Mouse (Mus musculus) liver, embryonic 16.5 days (tissue): ENCODE data around the gene Rwdd4a. TPM values are rescaled to one million over a fixed set of nuclear protein-coding genes. Genes with fewer than 3 reads are reported as not detected.

Experiments used
- ATAC-seq: fragments of 200-750 bp; cut with Nextera tagmentation; 2 replicates; pipeline ENCODE4 v1.8.0; 2017; ENCODE audit warnings: low read depth, mild to moderate bottlenecking, moderate number of reproducible peaks, moderate library complexity
- H3K27ac ChIP-seq: fragments of 300-500 bp; sonication (generic); 2 replicates; pipeline ENCODE4 v1.5.1; 2014; ENCODE audit warnings: mild to moderate bottlenecking, low read length
- H3K27me3 ChIP-seq: fragments of 300-500 bp; sonication (generic); 2 replicates; pipeline ENCODE4 v1.6.1; 2014; ENCODE audit warnings: low read depth, low read length, mixed read lengths; ENCODE audit not compliant: control insufficient read depth, insufficient read depth
- H3K36me3 ChIP-seq: fragments of 300-500 bp; sonication (generic); 2 replicates; pipeline ENCODE4 v1.6.1; 2014; ENCODE audit warnings: mild to moderate bottlenecking; ENCODE audit not compliant: control insufficient read depth, insufficient read depth
- H3K4me1 ChIP-seq: fragments of 300-500 bp; sonication (generic); 2 replicates; pipeline ENCODE4 v1.6.1; 2014; ENCODE audit warnings: low read depth, low read length, mixed read lengths; ENCODE audit not compliant: control insufficient read depth
- H3K4me2 ChIP-seq: fragments of 300-500 bp; sonication (generic); 2 replicates; pipeline ENCODE4 v1.6.1; 2014; ENCODE audit warnings: low read depth, low read length, mixed read lengths
- H3K4me3 ChIP-seq: fragments of 300-500 bp; sonication (generic); 2 replicates; pipeline ENCODE4 v1.5.1; 2014; ENCODE audit warnings: low read depth, mild to moderate bottlenecking, low read length
- H3K9ac ChIP-seq: fragments of 300-500 bp; sonication (generic); 2 replicates; pipeline ENCODE4 v1.6.1; 2014; ENCODE audit warnings: low read depth, low read length
- H3K9me3 ChIP-seq: fragments of 300-500 bp; sonication (generic); replicated peaks from 2 replicates; pipeline ENCODE4 v1.6.1; 2016; ENCODE audit warnings: low read length; ENCODE audit not compliant: control insufficient read depth
- WGBS: fragments of 180-500 bp; shearing (Covaris S2); extraction: QIAGEN DNeasy Blood & Tissue Kit; methylation state at CpG from one replicate; pipeline ENCODE4 v1.1.7; 2014; ENCODE audit not compliant: insufficient replicate concordance; 5-methylcytosine and 5-hydroxymethylcytosine counted together
- polyA plus RNA-seq: library from polyadenylated mRNA; unstranded; fragments of >200 nt; fragmentation: Nextera tagmentation; extraction: Ambion mirVana; gene quantifications from 2 replicates; pipeline ENCODE4 v1.2.1, GENCODE M21; 2015

Gene Rwdd4a
- polyA plus RNA-seq, 1 experiment from 2014 or later = 16.1 TPM

DNA sequence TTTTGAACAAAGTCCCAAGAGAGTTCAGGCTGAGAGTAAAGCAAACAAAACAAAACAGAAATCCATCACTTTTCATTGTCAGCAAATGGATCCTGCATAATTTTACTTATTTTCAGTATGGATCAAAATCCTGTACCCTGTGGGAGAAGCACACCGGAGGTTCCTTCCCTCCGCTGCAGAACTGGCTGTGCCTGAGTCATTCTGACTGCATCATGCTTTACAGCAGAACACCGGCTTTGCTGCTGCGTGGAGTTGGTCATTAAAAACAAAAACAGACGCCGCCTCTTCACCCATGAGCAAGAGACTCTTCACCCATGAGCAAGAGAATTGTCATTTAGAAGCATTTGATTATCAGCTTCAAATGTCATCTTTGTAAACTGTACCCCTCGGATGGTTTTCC, 27.3 kb downstream of the Rwdd4a start:
- Histone ChIP-seq H3K9me3 (no peaks in the 10 kb centered on the region), H3K27me3 (no peaks in the 10 kb centered on the region), H3K4me2 (no peak overlapping the region), H3K4me1 (no peaks in the 10 kb centered on the region), H3K36me3 (no peaks in the 10 kb centered on the region), H3K4me3 (no peak overlapping the region), H3K9ac (no peak overlapping the region), H3K27ac (no peak overlapping the region)
- WGBS = 79% methylated on average over 7 of the region's 7 CpGs
- ATAC-seq = no peak

DNA sequence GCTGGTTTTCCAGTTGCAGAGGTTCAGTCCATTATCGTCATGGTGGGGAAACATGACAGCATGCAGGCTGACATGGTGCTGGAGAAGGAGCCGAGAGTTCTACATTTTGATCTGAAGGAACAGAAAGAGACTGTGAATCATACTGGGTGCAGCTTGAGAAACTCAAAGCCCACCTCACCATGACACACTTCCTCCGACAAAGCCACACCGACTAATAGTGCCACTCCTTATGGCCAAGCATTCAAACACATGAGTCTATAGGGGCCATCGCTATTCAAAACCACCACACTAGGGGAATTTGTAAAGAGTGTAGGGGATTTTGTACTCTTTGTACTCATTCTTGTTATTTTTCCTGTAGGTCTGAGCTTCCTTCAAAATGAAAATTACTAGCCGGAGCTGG, 33.1 kb downstream of the Rwdd4a start:
- Histone ChIP-seq H3K4me2 (no peak overlapping the region), H3K27me3 (no peaks in the 10 kb centered on the region), H3K27ac (no peak overlapping the region), H3K9me3 (no peaks in the 10 kb centered on the region), H3K9ac (no peak overlapping the region), H3K4me3 (no peak overlapping the region), H3K36me3 (no peaks in the 10 kb centered on the region), H3K4me1 (no peaks in the 10 kb centered on the region)
- ATAC-seq = no peak
- 83% methylated on average over 6 of the region's 6 CpGs for WGBS

DNA sequence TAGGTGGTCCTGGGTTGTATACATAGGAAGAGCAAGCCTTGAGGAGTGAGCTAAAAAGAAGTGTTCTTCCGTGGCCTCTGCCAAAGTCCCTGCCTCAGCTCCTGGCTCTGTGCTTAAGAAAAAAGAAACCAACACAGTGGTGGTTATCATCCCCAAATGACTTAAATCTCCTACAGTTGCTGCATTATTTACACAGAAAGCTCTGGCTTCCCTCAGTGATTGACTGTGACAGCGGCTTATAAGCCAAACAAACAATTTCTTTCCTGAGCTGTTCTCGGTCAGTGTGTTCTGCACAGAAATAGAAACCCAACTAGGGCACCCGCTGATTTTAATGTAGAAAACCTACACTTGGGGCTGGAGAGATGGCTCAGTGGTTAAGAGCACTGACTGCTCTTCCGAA, 34.6 kb downstream of the Rwdd4a start:
- no peak overlapping the region for H3K27ac ChIP-seq
- H3K9me3 ChIP-seq = no peaks in the 10 kb centered on the region
- H3K4me2 ChIP-seq = no peak overlapping the region
- no peaks in the 10 kb centered on the region for H3K27me3 ChIP-seq
- H3K9ac ChIP-seq = no peak overlapping the region
- no peaks in the 10 kb centered on the region for H3K4me1 ChIP-seq
- 59% methylated on average over 5 of the region's 5 CpGs for WGBS
- no peak overlapping the region for H3K4me3 ChIP-seq
- no peak for ATAC-seq
- no peaks in the 10 kb centered on the region for H3K36me3 ChIP-seq

DNA sequence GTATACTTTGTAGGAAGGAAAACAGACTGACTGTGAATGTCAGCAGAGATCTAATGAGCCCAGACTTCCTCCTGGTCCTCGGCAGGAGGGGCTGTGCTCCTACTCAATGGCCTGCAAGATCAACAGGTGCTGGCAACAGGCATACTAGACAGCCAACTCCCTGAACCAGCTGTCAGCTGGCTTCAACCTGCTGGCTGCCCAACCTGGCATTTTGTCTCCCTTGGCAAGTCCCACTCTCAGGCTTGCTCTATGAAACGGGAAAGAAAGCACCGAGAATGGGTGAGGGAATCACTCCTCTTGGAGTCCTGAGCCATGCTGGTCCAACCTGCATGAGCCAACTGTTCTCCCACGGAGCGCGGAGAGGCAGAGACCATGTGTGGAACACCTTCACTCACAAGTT, 36.7 kb downstream of the Rwdd4a start:
- H3K4me1 ChIP-seq = no peaks in the 10 kb centered on the region
- H3K9me3 ChIP-seq = no peaks in the 10 kb centered on the region
- H3K4me3 ChIP-seq = no peak overlapping the region
- no peak for ATAC-seq
- H3K36me3 ChIP-seq = no peaks in the 10 kb centered on the region
- no peak overlapping the region for H3K4me2 ChIP-seq
- H3K27ac ChIP-seq = no peak overlapping the region
- 65% methylated on average over 6 of the region's 6 CpGs for whole genome bisulfite sequencing
- no peak overlapping the region for H3K9ac ChIP-seq
- no peaks in the 10 kb centered on the region for H3K27me3 ChIP-seq

DNA sequence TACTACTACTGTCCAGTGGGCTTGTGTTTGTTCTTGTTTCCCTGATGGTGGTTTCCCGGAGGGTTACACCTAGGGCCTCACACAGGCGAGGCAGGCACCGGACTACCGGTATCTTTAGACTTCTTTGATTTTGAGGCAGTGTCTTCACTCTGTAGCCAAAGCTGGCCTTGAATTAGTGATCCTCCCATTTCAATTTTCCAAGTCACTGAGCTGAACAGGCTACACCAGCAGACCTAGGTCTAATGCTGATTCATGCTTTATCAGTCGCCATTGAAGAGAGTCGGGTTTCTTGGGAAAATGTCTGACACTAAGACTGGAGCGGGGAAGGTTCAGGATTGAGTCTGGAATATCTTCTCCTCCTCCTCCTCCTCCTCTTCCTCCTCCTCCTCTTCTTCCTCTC, 40.0 kb downstream of the Rwdd4a start:
- 74% methylated on average over 7 of the region's 7 CpGs for WGBS
- Histone ChIP-seq H3K4me3 (no peak overlapping the region), H3K27me3 (no peaks in the 10 kb centered on the region), H3K4me2 (no peak overlapping the region), H3K36me3 (no peaks in the 10 kb centered on the region), H3K9me3 (no peaks in the 10 kb centered on the region), H3K9ac (no peak overlapping the region), H3K27ac (no peak overlapping the region), H3K4me1 (no peaks in the 10 kb centered on the region)
- ATAC-seq = no peak

DNA sequence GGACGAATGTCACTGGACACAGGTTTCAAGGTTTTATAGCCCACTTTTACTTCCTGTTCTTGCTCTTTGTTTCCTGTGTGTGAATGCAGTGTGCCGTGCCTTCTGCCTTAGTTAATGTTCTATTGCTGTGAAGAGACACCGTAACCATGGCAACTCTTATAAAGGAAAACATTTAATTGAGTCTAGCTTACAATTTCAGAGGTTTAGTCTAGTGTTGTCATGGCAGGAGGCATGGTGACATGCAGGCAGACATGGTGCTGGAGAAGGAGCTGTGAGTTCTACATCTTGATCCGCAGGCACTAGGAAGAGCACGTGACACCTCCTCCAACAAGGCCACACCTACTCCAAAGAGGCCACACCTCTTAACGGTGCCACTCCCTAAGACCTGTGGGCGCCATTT, 48.0 kb downstream of the Rwdd4a start:
- H3K27me3 ChIP-seq = no peaks in the 10 kb centered on the region
- no peak overlapping the region for H3K4me2 ChIP-seq
- H3K36me3 ChIP-seq = no peaks in the 10 kb centered on the region
- H3K9me3 ChIP-seq = no peaks in the 10 kb centered on the region
- H3K27ac ChIP-seq = no peak overlapping the region
- H3K9ac ChIP-seq = no peak overlapping the region
- no peak for ATAC-seq
- H3K4me1 ChIP-seq = no peaks in the 10 kb centered on the region
- 61% methylated on average over 7 of the region's 7 CpGs for WGBS
- no peak overlapping the region for H3K4me3 ChIP-seq

DNA sequence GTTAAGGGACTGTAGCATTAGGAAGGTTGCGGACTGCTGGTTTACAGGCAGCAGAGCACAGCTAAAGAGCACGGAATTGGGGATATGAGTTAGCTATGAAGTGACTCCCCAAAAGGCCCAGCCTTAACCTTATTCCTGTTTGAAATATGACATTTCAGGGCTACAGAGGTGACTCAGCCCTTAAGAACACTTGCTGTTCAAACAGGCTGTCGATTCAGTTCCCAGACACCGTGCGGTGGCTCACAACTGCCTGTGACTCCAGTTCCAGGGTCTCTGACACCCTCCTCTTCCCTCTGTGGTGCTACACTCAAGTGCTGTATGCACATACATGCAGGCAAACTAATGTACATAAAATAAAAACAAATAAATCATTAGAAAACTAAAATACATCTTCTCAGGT, 55.2 kb downstream of the Rwdd4a start:
- H3K9ac ChIP-seq = no peak overlapping the region
- WGBS = 81% methylated on average over 5 of the region's 5 CpGs
- H3K4me3 ChIP-seq = no peak overlapping the region
- no peak overlapping the region for H3K27ac ChIP-seq
- H3K4me2 ChIP-seq = no peak overlapping the region
- no peaks in the 10 kb centered on the region for H3K36me3 ChIP-seq
- no peaks in the 10 kb centered on the region for H3K27me3 ChIP-seq
- H3K9me3 ChIP-seq = no peaks in the 10 kb centered on the region
- no peak for ATAC-seq
- H3K4me1 ChIP-seq = no peaks in the 10 kb centered on the region

DNA sequence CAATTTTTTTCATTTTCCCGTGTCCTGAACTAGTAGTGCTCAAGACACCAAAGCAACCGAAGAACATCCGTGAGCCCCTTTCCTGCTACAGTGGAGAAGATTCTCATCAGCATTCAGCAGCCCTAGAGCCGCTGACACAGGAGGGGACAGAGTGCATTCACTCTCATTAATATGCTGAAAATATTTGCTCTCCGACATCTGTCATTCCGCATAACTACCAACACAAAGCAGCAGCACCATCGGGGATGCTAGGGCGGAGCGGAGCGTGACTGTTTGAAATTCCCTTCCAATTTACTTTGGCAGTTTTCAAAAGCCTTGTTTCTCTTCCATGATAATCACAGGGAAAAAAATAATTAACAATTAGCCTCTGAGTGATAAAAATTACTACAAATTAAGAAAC, 56.9 kb downstream of the Rwdd4a start:
- Histone ChIP-seq H3K27ac (no peak overlapping the region), H3K9me3 (no peaks in the 10 kb centered on the region), H3K4me3 (no peak overlapping the region), H3K4me2 (no peak overlapping the region), H3K9ac (no peak overlapping the region), H3K4me1 (no peaks in the 10 kb centered on the region), H3K36me3 (no peaks in the 10 kb centered on the region), H3K27me3 (no peaks in the 10 kb centered on the region)
- ATAC-seq = no peak
- 78% methylated on average over 10 of the region's 10 CpGs for WGBS

DNA sequence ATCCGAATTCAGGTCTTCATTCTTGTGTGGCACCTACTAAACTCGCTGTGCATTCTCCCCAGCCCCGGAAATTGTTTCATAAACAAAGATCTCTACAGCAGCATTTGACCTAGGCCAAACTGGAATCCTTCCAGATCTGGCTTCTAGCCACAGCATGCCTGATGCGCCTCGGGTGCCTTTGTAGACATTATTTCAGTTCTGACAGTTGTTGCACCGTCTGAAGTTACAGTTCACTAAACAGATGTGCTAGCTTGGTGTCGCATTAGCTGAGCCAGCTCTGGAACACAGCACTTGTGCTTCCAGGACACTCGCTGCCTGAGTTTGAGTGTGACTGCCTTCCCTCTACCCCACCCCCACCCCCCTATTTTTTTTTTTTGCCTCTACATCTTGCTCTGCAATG, 67.2 kb downstream of the Rwdd4a start:
- no peak for ATAC-seq
- 65% methylated on average over 8 of the region's 8 CpGs for WGBS
- Histone ChIP-seq H3K4me3 (no peak overlapping the region), H3K4me2 (no peak overlapping the region), H3K4me1 (no peaks in the 10 kb centered on the region), H3K27me3 (no peaks in the 10 kb centered on the region), H3K9ac (no peak overlapping the region), H3K36me3 (no peaks in the 10 kb centered on the region), H3K27ac (no peak overlapping the region), H3K9me3 (no peaks in the 10 kb centered on the region)
